Mouse (Mus musculus): ENCODE measurements around the gene Olfr1371. TPM values are rescaled to one million over a fixed set of nuclear protein-coding genes. Genes with fewer than 3 reads are reported as not detected.

Gene Olfr1371
- total RNA-seq (2021) = not detected
- long read RNA-seq, experiment 1 = 0 reads
- long read RNA-seq, experiment 2 = 0 reads

DNA sequence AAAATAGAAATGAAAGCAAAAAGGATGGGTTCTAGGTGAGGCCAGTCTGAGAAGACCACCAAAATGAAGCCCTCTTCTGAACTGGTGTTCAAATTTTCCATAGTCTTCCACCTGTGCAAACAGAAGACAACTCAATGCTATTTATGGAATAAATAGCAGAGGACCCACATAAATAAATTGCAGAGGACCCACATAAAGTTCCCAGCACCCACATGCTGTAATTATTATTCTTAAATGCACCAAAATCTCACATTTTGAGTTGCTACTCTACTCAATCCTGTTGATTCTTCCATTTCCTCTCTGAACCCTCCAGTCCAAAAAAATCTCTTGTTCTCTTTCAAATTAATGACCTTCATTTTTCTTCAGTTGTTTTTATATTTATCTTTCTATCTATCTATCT, at the start of gene Olfr1371:
TSS of gene Olfr1371 (minus strand) at position 101 of the 400 bp plus-strand sequence.
- H3K27ac ChIP-seq = no peak within 1 kb of the TSS
- no peak within 1 kb of the TSS for H3K4me3 ChIP-seq
- TF ChIP-seq CTCF (IDR thresholded peaks at IDR 0.05) = no peak
- intact Hi-C loops (cut with DNase I) = no loop called here
- no peak for DNase-seq (ENCODE audit: extremely low spot score in 1 of 2, low spot score in 2 of 2)

DNA sequence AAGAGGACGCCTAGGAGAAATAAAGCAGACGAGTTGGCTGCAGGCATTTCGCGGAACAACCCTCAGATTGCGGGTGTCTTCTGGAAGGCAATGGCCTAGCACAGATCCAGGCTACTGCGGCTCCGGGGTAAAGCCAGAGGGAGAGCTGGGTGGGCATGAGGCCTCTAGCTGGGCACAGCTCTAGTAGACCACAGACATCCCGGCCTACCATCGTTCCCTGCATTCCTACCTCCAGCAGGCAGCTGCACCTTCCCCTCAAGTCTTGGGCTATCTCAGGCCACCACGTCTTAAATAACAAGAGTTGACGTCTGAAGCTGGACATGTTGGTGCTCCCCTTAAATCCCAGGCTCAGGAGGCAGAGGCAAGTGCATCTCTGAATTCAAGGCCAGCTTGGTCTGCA, 48.6 kb upstream of the Olfr1371 start:
- TF ChIP-seq CTCF (IDR thresholded peaks at IDR 0.05) = no peak
- no peak for DNase-seq (ENCODE audit: extremely low spot score in 1 of 2, low spot score in 2 of 2)
- Histone ChIP-seq H3K4me3 (no peak overlapping the region), H3K27ac (no peak overlapping the region)
- intact Hi-C loops (cut with DNase I) = no loop called here

DNA sequence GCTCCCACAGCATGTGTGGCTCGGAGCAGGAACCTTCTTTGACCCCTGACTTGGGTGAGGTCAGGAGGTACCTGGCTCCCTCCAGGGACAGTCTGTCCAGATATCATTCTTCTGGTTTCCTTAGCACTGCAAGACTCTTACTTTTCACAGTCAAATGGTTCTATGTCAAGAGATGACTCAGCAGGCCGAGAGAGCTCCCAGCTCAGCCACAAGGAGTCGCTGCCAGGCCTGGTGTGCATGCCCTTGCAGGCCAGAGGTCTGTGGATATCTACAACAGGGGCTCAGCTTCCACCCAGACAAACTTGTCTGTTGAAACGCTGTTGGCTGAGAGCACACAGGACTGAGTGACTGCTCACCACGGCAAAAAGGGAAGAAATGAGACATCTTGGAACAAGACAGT, 48.1 kb upstream of the Olfr1371 start:
- Histone ChIP-seq H3K4me3 (no peak overlapping the region), H3K27ac (no peak overlapping the region)
- intact Hi-C loops (cut with DNase I) = no loop called here
- peak; percentile 52 for TF ChIP-seq CTCF (IDR thresholded peaks at IDR 0.05)
- no peak for DNase-seq (ENCODE audit: extremely low spot score in 1 of 2, low spot score in 2 of 2)

DNA sequence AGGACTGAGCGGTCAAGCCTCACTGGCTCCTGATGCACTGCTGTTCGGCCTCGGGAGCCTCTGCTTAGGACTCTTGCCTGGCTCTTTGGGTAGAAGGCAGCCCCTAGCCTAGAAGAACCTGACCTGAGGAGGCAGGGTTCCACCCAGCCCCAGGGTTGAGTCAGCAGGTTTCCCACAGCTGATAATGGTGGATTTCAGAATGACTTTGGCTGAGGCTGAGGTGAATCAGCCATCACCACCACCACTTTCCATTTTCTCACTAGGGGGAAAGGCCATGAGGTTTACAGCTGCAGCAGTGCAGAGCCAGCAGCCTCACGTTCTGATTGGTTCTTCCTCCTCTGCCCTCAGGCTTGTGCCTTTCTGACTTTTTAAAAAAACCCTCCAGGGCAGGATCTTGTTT, 47.1 kb upstream of the Olfr1371 start:
- no peak overlapping the region for H3K4me3 ChIP-seq
- no peak for DNase-seq (ENCODE audit: extremely low spot score in 1 of 2, low spot score in 2 of 2)
- no peak for TF ChIP-seq CTCF (IDR thresholded peaks at IDR 0.05)
- intact Hi-C loops (cut with DNase I) = no loop called here
- H3K27ac ChIP-seq = no peak overlapping the region

DNA sequence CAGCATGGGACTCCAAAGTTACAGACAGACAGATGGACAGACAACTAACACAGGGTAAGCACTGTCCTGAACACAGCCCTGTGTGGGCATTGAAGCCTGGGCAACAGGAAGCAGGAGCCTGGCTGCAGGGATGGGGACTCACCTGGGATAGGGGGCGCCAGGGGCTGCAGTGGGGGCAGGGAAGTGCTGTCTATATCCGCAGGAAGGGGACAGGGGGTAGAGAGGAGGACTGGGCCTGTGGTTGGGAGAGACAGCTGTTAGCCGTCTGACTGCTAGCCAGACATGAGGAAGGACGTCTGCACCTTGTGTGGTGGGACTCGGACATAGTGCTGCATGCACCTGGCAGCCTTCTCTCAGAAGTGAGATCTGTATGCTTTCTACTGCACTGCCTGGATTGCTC, 44.9 kb upstream of the Olfr1371 start:
- intact Hi-C loops (cut with DNase I) = no loop called here
- TF ChIP-seq CTCF (IDR thresholded peaks at IDR 0.05) = no peak
- H3K4me3 ChIP-seq = no peak overlapping the region
- H3K27ac ChIP-seq = no peak overlapping the region
- DNase-seq (ENCODE audit: extremely low spot score in 1 of 2, low spot score in 2 of 2) = no peak

DNA sequence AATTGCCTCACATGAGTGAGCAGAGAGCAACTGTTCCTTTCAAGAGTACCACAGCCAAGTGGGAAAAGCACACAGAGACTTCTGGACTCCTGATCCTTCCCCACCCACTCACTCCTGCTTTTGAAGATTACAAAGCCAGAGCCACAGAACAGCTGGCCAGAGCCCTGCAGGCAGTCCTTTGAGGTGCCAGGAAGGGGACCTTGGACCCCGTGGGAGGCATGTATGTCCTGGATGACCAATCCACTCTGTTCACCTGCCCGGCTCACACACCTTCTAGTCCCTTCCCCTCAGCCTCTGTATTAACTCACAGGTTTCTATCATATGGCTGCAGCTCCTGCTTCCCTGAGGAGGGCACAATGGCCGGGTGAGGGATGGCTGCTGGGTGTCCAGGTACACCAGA, 43.6 kb upstream of the Olfr1371 start:
- no peak for TF ChIP-seq CTCF (IDR thresholded peaks at IDR 0.05)
- Histone ChIP-seq H3K4me3 (no peak overlapping the region), H3K27ac (no peak overlapping the region)
- DNase-seq (ENCODE audit: extremely low spot score in 1 of 2, low spot score in 2 of 2) = no peak
- intact Hi-C loops (cut with DNase I) = no loop called here

DNA sequence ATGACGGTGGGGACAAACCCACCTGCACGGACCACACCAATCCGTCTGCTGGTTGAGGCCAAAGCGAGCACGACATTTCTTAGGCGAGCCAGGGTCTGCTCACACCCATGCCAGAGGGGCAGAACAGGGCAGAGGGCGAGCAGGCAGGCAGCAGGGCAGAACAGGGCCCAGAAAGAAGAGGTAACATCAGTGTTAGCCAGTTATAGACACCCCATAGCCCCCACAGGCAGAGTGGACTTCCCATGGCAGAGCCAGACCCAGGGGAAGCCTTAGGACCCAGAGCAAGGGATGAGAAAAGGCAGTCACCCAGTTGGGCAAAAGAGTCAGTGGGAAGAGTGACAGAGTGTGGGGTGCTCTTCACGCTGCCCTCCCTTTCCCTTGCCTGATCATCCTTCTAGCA, 41.3 kb upstream of the Olfr1371 start:
- no peak for DNase-seq (ENCODE audit: extremely low spot score in 1 of 2, low spot score in 2 of 2)
- intact Hi-C loops (cut with DNase I) = no loop called here

DNA sequence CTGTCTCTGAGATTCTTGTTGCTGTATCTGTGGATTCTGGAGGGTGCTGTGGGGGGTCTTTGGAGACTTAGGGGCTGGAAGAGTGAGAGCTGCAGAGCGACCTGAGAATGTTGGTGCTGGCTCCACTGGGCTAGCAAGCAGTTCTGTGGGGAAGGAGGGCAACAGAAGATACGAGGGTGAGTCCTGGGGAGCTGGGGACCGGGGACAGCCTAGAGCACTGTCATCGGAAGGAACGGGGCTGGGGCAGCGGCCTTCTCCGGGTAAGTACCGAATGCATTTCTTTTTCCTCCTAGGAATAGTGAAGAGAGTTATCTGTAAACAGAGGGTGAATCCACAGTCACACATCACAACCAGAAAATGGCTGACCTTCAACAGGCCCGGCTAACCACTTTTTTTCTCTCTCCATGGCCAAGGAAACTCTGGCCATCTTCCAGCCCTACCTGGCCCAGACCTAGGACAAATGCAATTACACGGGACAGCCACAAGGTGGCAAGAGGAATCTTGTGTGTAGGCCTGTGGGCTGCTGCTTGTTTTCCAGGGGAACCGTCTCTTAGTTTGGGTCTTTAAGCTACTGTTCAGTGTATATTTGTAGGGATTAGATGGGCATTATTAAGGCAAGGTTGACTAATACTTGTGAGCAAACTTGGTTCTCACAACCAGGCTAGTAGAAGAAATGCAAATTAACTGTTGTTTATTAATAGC, 40.0 kb upstream of the Olfr1371 start:
- Histone ChIP-seq H3K27ac (no peak overlapping the region), H3K4me3 (no peak overlapping the region)
- DNase-seq (ENCODE audit: extremely low spot score in 1 of 2, low spot score in 2 of 2) = peak; percentile 49 to 60
- TF ChIP-seq CTCF (IDR thresholded peaks at IDR 0.05) = peak; percentile 92
- intact Hi-C loops (cut with DNase I) = loop anchor here (1.0 kb wide), 2 partner anchors 43 to 89 kb away; no protein-coding TSS in a partner anchor

More for the DNA sequence above, 41.3 kb upstream of the Olfr1371 start:
- no peak for TF ChIP-seq CTCF (IDR thresholded peaks at IDR 0.05)
- Histone ChIP-seq H3K4me3 (no peak overlapping the region), H3K27ac (no peak overlapping the region)

DNA sequence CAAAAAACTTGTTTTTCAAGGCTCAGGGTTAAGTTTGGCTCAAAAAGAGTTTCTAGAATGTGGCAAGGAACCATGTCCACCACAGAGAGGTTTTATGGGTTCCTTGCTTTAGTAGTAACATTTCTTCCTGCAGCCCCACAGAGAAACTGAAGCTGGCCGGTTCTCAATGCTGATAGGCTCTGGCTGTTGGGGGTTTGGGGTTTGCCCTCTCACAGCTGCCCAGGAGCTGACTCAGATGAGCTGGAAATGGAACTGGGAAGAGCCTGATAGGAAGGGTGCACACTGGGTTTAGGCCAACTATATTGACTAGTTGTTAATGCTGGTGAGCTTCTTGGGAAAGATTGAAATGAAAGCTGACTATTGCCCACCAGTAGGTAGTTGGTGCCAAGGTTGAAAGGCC, 38.9 kb upstream of the Olfr1371 start:
- no peak overlapping the region for H3K27ac ChIP-seq
- no peak overlapping the region for H3K4me3 ChIP-seq
- no peak for TF ChIP-seq CTCF (IDR thresholded peaks at IDR 0.05)
- no peak for DNase-seq (ENCODE audit: extremely low spot score in 1 of 2, low spot score in 2 of 2)
- intact Hi-C loops (cut with DNase I) = no loop called here

DNA sequence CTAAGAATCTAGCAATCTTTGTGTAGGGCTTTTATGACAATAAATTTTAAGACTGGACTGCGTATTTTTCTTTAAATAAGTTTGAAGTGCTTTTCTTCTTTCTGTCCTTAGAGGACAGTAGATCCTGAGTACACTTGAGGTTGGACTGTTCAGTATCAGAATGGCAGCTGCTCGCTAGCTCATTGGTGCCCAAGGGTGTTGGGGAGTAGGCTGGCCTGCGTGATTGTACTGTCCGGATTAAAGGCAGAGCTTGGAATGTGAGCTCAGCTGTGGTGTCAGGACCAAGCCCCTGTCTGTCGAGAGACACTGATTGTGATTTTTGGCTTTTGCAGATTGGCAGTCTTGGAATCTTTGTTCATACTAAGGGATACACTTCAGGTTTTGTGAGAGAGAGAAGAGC, 38.0 kb upstream of the Olfr1371 start:
- Histone ChIP-seq H3K27ac (no peak overlapping the region), H3K4me3 (no peak overlapping the region)
- DNase-seq (ENCODE audit: extremely low spot score in 1 of 2, low spot score in 2 of 2) = no peak
- no peak for TF ChIP-seq CTCF (IDR thresholded peaks at IDR 0.05)
- intact Hi-C loops (cut with DNase I) = no loop called here

DNA sequence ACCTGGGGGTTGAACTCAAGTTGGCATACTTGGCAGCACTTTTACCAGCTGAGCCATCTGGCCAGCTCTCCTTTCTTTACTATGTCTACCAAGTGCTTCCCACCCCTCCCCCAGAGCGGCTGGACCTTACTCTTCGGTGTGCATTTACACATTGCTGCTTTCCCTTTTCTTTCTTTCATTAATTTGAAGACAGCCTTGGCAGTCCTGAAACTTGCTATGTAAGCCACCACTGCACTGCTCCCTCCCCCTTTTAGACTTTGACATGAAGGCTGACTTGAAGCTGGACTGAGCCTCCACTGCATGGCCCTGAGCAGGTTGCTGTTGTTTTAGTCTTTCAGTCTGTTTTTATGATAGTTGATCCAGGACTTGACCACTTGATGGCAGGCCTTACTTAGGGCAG, 35.7 kb upstream of the Olfr1371 start:
- H3K4me3 ChIP-seq = no peak overlapping the region
- no peak overlapping the region for H3K27ac ChIP-seq
- intact Hi-C loops (cut with DNase I) = no loop called here
- TF ChIP-seq CTCF (IDR thresholded peaks at IDR 0.05) = no peak
- DNase-seq (ENCODE audit: extremely low spot score in 1 of 2, low spot score in 2 of 2) = no peak

DNA sequence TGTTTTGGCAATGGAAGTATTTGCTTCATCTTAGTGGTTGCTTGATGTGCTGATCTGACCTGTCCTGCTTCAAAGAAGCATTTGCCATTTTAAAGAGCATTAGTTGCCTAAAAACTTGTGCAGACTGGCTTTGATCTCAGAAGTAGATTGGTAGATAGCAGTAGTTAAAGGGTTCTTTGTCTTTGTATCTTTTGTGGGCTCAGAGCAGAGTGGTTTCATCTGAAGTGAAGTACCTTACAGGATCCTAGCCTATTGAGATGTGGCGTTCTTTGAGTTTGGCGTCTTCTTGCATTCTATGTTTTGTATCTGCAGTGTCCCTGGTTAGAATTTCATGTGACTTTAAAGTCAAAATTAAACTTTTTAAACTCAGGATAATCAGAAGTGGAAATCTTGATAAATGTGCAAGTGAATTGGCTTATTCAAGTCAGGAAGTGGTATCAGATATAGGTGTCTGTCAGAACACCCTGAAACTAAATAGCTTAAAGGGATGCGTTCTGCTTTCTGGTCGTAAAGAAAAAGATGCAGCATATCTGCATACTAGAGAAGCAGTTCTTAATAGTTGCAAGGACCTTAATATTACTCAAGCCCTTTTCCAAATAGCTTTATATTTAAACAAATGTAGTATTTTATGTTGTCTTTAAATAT, 27.2 kb upstream of the Olfr1371 start:
- no peak overlapping the region for H3K4me3 ChIP-seq
- no peak overlapping the region for H3K27ac ChIP-seq
- DNase-seq (ENCODE audit: extremely low spot score in 1 of 2, low spot score in 2 of 2) = no peak
- intact Hi-C loops (cut with DNase I) = no loop called here
- TF ChIP-seq CTCF (IDR thresholded peaks at IDR 0.05) = no peak

DNA sequence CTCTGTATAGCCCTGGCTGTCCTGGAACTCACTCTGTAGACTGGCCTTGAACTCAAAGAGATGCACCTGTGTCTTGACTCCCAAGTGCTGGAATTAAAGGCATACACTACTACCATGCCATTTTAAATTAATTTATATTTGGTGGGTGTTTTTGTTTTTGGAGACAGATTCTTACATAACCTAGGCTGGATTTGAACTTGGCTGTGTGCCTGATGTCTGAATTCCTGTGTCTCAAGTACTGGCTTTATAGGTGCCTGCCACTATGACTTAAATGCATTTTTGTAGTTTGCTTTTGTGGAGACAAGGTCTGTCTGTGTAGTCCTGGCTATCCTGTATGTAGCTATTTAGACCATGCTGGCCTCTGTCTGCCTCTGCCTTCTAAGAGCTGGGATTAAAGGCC, 20.7 kb upstream of the Olfr1371 start:
- intact Hi-C loops (cut with DNase I) = loop anchor here (5.0 kb wide), 1 partner anchor 547 kb away; the partner anchor contains the start of gene 0610009B22Rik
- no peak overlapping the region for H3K4me3 ChIP-seq
- no peak for TF ChIP-seq CTCF (IDR thresholded peaks at IDR 0.05)

More for the DNA sequence above, 20.7 kb upstream of the Olfr1371 start:
- no peak for DNase-seq (ENCODE audit: extremely low spot score in 1 of 2, low spot score in 2 of 2)
- no peak overlapping the region for H3K27ac ChIP-seq
